Mouse (Mus musculus) CD8-positive naive resting alpha-beta T cell, adult 2 months (primary cell): ENCODE measurements around the gene Oser1.
"Not testable (repeated sequence)": the region's sequence is repeated elsewhere in the genome, so short reads cannot be mapped to it uniquely, and the experiment has no call there.

ENCODE experiments used
- DNase-seq, 2 experiments: peaks; one replicate each; pipeline ENCODE4 v3.0.0; 2022; ENCODE audit warnings: low read depth in 2 of 2, low spot score in 2 of 2

The Oser1 gene

DNA sequence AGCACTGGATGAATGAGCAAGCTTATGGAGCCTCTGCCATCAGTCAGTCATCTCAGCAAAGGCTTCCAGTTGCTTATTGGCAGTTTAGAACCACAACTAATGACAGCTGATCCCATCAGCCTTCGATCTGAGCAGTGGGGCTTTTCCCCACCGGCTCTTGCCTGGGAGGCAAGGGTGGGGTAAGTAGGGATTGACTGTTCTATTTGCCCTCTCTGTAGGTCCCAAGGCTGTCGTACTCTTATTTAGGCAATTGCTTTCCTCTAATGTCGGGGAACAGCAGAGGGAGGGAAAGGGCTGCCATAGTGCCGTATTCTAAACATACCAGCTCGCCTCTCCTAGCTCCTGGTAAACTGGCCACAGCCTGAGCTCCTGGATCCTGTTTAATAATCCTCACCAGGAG is at the start of gene Oser1:
Oser1 (minus strand) TSS at position 101 of the 400 bp plus-strand sequence.
- DNase-seq: no peak

DNA sequence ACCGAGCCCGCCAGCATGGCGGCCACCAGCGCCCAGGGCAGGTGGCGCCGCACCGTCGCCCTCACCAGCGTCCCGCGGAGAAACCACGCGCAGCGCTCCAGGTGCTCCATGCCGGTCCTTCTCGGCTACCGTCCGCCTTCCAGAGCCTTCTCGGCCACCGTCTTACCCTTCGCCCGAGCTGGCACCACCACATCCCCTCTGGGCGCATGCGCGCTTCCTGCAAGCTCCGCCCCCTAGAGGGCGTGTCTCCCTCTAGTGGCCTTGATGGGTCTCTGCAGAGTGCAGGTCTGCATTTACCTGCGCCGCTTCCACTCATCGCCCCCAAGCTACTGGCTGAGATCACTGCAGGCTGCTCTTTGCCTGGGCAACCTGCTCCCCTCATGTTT is 48.0 kb upstream of the Oser1 start, which contains the start of gene Fitm2:
Fitm2 (minus strand) TSS at position 164 of the 386 bp plus-strand sequence.
- DNase-seq: peak; percentile 96

DNA sequence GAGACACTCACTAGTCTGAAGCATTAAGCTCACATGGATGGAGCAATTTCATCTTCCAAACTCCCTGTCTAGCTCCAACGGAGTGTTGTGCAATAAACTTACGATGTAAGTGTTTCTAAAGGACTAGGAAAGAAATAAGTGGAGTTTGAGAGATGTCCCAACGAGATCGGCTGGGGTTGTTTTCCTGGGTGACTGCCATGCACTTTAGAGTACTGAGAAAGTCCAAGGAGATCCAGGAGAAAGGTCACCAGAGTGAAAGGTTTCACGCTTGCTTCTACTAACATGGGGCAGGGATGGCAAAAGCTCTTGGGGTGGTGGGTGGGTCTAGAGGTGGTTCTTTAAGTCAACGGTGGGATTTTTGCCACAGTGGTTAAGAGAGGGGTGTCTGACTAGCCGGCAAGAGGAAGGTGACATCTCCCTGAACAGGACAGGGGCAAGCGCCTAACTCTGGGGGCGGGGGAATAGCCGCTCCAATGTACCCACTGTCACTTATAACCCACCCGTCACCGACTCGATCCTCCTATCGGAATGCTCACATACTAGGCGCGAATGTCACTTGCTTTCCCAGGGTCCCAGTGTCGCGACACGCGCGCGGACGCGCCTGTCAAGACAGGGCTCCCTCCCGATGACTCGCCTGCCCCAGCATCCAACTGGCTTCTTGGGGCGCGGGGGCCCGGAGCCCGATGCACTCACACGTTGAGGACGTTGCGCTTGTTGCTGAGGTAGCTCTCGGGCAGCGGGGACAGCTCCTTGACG is 47.4 kb upstream of the Oser1 start:
- no peak for DNase-seq

- no peak for DNase-seq
Observed at GRCm38 (mm10) chr2:163471136-163471535, 46.6 kb upstream of the Oser1 start.

GRCm38 (mm10) chr2:163469711-163470110 is 45.2 kb upstream of the Oser1 start:
- no peak for DNase-seq

GRCm38 (mm10) chr2:163468866-163469265 is 44.4 kb upstream of the Oser1 start:
- DNase-seq: no peak

- DNase-seq: no peak
Observed at GRCm38 (mm10) chr2:163467585-163467984, 43.1 kb upstream of the Oser1 start.

DNA sequence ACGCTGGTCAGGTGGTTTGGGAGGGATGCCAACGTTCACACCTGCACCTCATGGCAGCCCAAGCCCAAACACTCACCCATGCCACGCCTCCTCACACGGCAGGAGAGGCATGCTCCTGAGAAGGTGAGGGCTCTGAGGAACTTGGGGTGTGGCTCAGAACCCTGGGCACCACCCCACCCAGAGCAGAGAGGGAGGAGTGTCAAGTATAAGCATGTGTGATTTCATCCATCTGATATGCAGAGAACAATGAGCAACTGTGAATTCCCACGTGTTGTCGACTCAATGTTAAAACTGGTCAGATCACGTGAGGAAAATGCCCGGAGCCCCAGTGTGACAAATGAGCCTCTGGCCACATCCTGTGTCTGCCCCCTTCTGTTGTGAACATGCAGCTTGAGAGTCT is 42.3 kb upstream of the Oser1 start:
- DNase-seq: no peak

DNA sequence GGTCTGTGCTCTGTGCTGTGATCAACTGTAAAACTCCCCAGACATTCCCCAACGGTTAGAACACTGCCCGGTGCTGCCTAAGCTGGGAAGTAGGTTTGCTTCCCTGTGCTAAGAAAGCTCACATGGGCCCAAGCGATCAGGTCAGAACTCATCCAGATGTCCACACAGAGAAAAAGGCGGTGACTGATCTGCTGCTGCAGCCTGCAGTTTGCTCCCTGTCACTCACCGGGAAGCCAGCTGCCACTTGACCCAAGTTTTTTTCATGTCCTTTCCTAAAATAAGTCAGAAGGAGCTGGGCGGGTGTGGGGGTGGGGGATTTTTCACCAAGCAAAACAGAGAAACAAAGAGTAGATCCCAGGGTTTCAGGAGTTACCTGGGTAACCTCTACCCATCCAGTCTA is 40.1 kb upstream of the Oser1 start:
- DNase-seq: no peak

- DNase-seq: no peak
Observed at GRCm38 (mm10) chr2:163463998-163464397, 39.5 kb upstream of the Oser1 start.

DNA sequence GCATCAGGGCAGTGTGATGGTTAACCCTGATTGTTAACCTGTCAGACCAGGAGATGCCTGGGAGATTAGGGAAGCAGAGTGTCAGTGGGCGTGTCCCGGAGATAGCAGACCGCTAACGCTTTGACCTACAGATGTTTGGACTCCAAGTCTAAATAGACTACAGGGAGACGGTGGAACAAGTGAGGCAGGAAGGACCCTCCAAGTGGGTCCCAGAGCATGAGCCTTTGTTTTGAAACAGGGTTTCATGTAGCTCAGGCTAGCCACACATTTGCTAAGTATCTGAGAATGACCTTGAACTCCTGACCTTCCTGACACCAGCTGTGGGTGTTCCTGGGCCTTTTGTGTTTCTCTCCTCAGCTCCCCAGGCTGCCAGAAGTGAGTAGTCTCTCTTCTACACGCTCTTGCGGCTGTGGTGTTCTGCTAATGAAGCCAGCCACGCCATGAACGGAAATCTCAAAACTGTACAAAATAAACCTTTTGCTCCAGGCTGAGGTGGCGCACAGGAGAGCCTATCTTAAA is 38.8 kb upstream of the Oser1 start:
- DNase-seq: no peak

DNA sequence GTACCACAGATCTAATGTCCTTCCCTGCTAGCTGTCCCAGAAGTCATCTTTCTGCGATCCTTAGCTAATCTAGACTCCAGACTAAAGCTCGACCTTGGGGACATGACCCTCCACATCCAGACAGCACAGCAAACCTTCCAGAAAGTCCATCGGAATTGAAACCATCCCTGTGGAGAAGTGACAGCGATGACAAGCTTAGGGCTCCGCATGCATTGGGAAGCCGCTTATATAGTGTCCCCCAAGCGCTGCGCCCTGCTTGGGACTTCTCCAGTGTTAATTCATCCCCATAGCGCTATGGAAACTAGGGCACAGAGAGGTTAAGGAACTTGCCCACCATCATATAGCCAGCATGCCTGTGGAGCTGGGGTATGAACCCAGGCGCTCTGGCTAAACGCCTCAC is 38.3 kb upstream of the Oser1 start:
- no peak for DNase-seq

- no peak for DNase-seq
Observed at GRCm38 (mm10) chr2:163462386-163462785, 37.9 kb upstream of the Oser1 start.

GRCm38 (mm10) chr2:163461307-163461706 is 36.8 kb upstream of the Oser1 start:
- not testable (repeated sequence) for DNase-seq

DNA sequence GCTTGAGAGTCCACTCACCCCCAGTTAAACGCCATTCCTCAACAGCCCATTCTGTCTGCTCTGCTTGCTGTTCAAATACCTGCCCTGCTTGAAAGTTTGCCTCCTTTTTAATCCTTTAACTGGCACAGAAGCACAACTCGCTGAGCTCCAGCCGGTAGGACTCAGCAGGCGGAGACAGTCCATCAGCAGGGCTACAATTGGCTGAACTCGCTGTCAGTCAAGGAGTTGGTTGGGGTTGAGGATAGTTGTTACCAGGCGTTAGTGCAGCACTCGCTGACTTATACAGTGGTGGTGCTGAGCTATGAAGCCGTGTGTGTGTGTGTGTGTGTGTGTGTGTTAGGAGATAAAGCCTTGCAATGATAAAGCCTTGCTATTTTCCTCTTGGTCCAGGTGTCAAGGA is 36.1 kb upstream of the Oser1 start:
- no peak for DNase-seq

DNA sequence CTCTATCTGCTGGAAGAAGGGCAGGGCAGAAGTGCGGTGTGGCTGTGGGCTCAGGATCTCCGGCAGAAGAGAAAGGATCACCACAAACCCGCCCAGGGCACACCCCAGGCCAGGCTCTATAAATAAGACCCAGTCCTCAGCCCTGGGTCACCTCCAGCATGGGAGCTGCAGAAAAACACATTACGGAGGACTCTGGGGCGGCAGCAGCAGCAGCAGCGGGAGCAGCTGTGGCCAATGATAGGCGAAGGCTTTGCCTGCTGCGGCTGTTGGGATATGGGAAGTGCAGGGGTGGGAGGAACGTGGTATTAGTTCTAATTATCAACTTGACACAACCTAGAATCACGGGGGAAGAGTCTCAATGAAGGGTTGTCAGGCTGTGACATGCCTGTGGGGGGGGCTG is 34.9 kb upstream of the Oser1 start:
- DNase-seq: no peak

GRCm38 (mm10) chr2:163458539-163459265 is 34.2 kb upstream of the Oser1 start:
- no peak for DNase-seq

- no peak for DNase-seq
Observed at GRCm38 (mm10) chr2:163453378-163453777, 28.9 kb upstream of the Oser1 start.

DNA sequence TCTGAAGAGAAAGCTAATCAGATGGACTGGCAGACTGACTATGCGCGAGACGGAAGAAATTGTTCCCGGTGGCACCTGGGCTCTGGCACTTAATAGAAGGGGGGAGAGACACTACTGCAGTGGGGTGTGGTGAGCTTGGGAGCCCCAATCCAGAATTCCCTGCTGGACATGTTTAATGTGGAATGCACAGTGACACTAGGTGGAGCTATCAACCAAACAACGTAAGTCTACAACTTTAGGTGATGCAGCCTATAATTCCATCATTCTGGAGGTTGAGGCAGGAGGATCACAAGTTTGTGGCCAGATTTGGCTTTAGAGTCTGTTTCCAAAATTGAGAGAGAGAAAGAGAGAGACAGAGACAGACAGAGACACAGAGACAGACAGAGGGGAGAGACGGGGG is 28.2 kb upstream of the Oser1 start:
- no peak for DNase-seq

DNA sequence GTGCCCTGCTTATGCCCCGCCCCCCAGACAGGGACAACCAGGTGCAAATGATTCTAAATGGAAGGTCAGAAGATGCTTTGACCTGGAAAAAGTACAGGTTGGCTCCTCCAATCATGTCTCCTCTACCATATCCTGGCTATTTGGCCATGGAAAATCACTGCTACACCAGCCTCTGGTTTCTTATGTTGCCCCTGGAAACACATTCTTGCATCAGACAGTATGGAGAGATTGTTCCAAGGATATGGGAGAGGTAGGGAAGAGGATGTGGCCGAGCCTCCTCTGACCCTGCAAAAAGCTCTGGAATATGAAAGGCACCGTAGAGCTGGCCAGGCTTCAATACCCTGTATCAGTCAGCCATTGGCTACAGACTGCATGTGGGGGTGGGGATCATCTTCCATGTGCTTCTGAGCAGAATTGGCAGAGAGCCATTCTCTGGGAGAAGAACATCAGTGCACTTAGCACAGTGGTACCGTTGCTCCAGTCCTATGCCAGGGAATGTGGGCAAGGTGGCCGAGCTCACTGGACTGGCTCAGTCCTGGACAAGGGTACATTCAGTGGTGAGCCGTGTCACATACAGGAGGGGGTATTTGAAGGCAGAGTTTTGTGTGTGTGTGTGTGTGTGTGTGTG is 26.3 kb upstream of the Oser1 start:
- no peak for DNase-seq

GRCm38 (mm10) chr2:163449276-163449675 is 24.8 kb upstream of the Oser1 start:
- no peak for DNase-seq

GRCm38 (mm10) chr2:163447375-163447774 is 22.9 kb upstream of the Oser1 start:
- DNase-seq: no peak
